8 mouse cellular contexts compared by ENCODE assay signal in the genomic region with DNA sequence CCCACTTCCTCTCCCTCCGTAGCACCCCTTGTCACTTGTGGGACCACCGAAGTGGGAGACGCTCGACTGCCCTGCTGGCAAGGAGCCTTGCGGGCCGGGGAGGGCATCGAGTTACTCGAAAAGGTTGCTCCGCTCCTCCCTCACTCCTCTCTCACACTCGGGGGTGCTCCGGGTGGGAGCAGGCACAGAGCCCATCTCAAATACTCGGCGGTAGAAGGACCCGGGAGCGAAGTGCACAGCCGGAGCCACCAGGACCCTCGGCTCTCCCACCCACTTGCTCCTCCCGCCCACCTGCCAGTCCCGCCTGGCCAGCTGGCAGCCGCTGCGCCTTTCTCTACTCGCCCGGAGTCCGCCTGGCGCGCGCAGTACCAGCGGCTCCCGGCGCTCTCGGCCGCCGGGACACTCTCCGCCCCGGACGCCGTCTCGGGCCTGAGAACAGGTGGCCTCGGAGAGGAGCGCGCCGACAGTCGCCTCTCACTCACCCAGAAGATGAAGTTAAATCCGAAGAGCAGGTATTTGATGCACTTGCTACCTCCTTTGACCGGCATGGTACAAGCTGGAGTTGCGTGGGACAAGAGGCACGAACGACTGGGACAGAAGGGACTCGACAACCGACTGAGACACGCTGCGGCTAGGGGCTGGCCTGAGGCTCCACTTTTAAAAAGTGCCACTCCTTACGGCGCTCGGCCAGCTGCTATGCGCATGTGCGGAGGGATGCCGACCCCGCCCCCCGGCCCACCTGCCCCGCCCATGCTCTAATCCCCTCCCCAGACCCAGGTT. TPM values are rescaled to one million over a fixed set of nuclear protein-coding genes. Genes with fewer than 3 reads are reported as not detected.
DNase-seq lines count a peak whose midpoint lies in the region; ATAC-seq and TF ChIP-seq lines count a peak whose summit lies in the region.

TSS of gene Cd9 (minus strand) at position 700 of the 780 bp plus-strand sequence.

- H3K4me1 ChIP-seq in embryonic facial prominence, embryonic 14.5 days (ENCODE audit: control insufficient read depth, insufficient read depth, low read length): peaks cover 38% of the 10 kb centered on the region
- peaks cover 47% of the 10 kb centered on the region for H3K4me1 ChIP-seq in heart, embryonic 10.5 days
- H3K4me1 ChIP-seq in liver, adult 2 months (ENCODE audit: control insufficient read depth, insufficient read depth, low read length): peaks cover 11% of the 10 kb centered on the region
- no peaks in the 10 kb centered on the region for H3K4me1 ChIP-seq in midbrain, postnatal 0 days (ENCODE audit: insufficient read depth, low read length)
- H3K4me1 ChIP-seq in stomach, embryonic 16.5 days (ENCODE audit: control insufficient read depth, insufficient read depth, low read length): 0 out of 2 replicates have a peak, but pooled peaks cover 5% of the 10 kb centered on the region

- no peaks in the 10 kb centered on the region for H3K36me3 ChIP-seq in embryonic facial prominence, embryonic 14.5 days (ENCODE audit: control insufficient read depth, insufficient read depth, low read length)
- no peaks in the 10 kb centered on the region for H3K36me3 ChIP-seq in heart, embryonic 10.5 days
- H3K36me3 ChIP-seq in liver, adult 2 months (ENCODE audit: control insufficient read depth, insufficient read depth, low read length): no peaks in the 10 kb centered on the region
- H3K36me3 ChIP-seq in midbrain, postnatal 0 days (ENCODE audit: insufficient read depth, low read length): no peaks in the 10 kb centered on the region
- no peaks in the 10 kb centered on the region for H3K36me3 ChIP-seq in stomach, embryonic 16.5 days (ENCODE audit: control insufficient read depth, insufficient read depth, low read length)

- H3K4me3 ChIP-seq in embryonic facial prominence, embryonic 14.5 days (ENCODE audit: low read depth, low read length): peak within 1 kb of the TSS; percentile 81
- peak within 1 kb of the TSS; percentile 78 for H3K4me3 ChIP-seq in heart, embryonic 10.5 days
- peak within 1 kb of the TSS; percentile 83 for H3K4me3 ChIP-seq in liver, adult 2 months (ENCODE audit: insufficient read depth, low read depth, low read length)
- peak within 1 kb of the TSS; percentile 53 for H3K4me3 ChIP-seq in midbrain, postnatal 0 days (ENCODE audit: low read depth, low read length)
- peak within 1 kb of the TSS; percentile 79 for H3K4me3 ChIP-seq in stomach, embryonic 16.5 days (replicated peaks; ENCODE audit: low read length)

- WGBS in embryonic facial prominence, embryonic 14.5 days: under 1% methylated on average over 51 of the region's 61 CpGs
- WGBS in heart, embryonic 10.5 days: under 1% methylated on average over 61 of the region's 61 CpGs
- WGBS in liver, adult 2 months: under 1% methylated on average over 61 of the region's 61 CpGs
- WGBS in midbrain, postnatal 0 days: under 1% methylated on average over 61 of the region's 61 CpGs
- WGBS in stomach, embryonic 16.5 days: under 1% methylated on average over 61 of the region's 61 CpGs

- H3K9ac ChIP-seq in embryonic facial prominence, embryonic 14.5 days (ENCODE audit: low read depth, low read length): peak within 1 kb of the TSS; percentile 84
- H3K9ac ChIP-seq in liver, adult 2 months (ENCODE audit: low read depth, low read length): peak within 1 kb of the TSS; percentile 82
- H3K9ac ChIP-seq in midbrain, postnatal 0 days (replicated peaks; ENCODE audit: low read length, poor library complexity, severe bottlenecking): peak within 1 kb of the TSS; percentile 44
- H3K9ac ChIP-seq in stomach, embryonic 16.5 days (ENCODE audit: low read length): peak within 1 kb of the TSS; percentile 89

- TF ChIP-seq POLR2A in liver, adult 2 months (IDR thresholded peaks at IDR 0.05; ENCODE audit: extremely low read depth, insufficient read depth, low read length): peak; percentile 51; the same call in 1 of the 2 replicates

- peak; percentile 5 for DNase-seq in spleen, adult 12 weeks (ENCODE audit: low spot score)
- DNase-seq in spleen, postnatal 14 days (ENCODE audit: low spot score in 2 of 2): no peak
- peak; percentile 87 for DNase-seq in embryonic facial prominence, embryonic 14.5 days (ENCODE audit: low spot score)
- peak; percentile 90 for DNase-seq in heart, embryonic 10.5 days (ENCODE audit: low spot score)
- peak; percentile 67 for DNase-seq in kidney, adult 9 months
- peak; percentile 48 for DNase-seq in liver, adult 2 months (ENCODE audit: extremely low read depth, low read depth, low spot score)
- peak; percentile 71 for DNase-seq in midbrain, postnatal 0 days (ENCODE audit: low spot score)

- H3K79me2 ChIP-seq in liver, adult 2 months (ENCODE audit: control insufficient read depth, insufficient read depth, low read length): peaks cover 14% of the 10 kb centered on the region; the same call in 1 of the 2 replicates

- no peaks in the 10 kb centered on the region for H3K27me3 ChIP-seq in embryonic facial prominence, embryonic 14.5 days (replicated peaks; ENCODE audit: control insufficient read depth, insufficient read depth, low read length)
- peaks cover 54% of the 10 kb centered on the region for H3K27me3 ChIP-seq in heart, embryonic 10.5 days (ENCODE audit: insufficient read depth, poor library complexity, severe bottlenecking)
- no peaks in the 10 kb centered on the region for H3K27me3 ChIP-seq in liver, adult 2 months (ENCODE audit: control insufficient read depth, insufficient read depth, low read length)
- peaks cover 10% of the 10 kb centered on the region; the same call in 1 of the 2 replicates for H3K27me3 ChIP-seq in midbrain, postnatal 0 days (ENCODE audit: insufficient read depth, low read length)
- H3K27me3 ChIP-seq in stomach, embryonic 16.5 days (ENCODE audit: control insufficient read depth, insufficient read depth, low read length): no peaks in the 10 kb centered on the region

- no peaks in the 10 kb centered on the region for H3K9me3 ChIP-seq in embryonic facial prominence, embryonic 14.5 days (ENCODE audit: control insufficient read depth, low read length)
- H3K9me3 ChIP-seq in heart, embryonic 10.5 days: no peaks in the 10 kb centered on the region
- no peaks in the 10 kb centered on the region for H3K9me3 ChIP-seq in midbrain, postnatal 0 days (ENCODE audit: low read length)
- H3K9me3 ChIP-seq in stomach, embryonic 16.5 days (replicated peaks; ENCODE audit: control insufficient read depth, low read length): no peaks in the 10 kb centered on the region

- peak; percentile 89 for ATAC-seq in embryonic facial prominence, embryonic 14.5 days (ENCODE audit: low read depth)
- ATAC-seq in midbrain, postnatal 0 days (ENCODE audit: low FRiP score): peak; percentile 72
- ATAC-seq in stomach, embryonic 16.5 days (ENCODE audit: insufficient read depth, low FRiP score): peak; percentile 86

- H3K27ac ChIP-seq in embryonic facial prominence, embryonic 14.5 days (replicated peaks; ENCODE audit: low read depth, low read length): peak within 1 kb of the TSS; percentile 85
- peak within 1 kb of the TSS; percentile 86 for H3K27ac ChIP-seq in heart, embryonic 10.5 days
- peak within 1 kb of the TSS; percentile 67 for H3K27ac ChIP-seq in liver, adult 2 months (replicated peaks; ENCODE audit: insufficient read depth, low read depth, low read length)
- no peak within 1 kb of the TSS; the same call in 1 of the 2 replicates for H3K27ac ChIP-seq in midbrain, postnatal 0 days (ENCODE audit: low read depth, low read length)
- peak within 1 kb of the TSS; percentile 91 for H3K27ac ChIP-seq in stomach, embryonic 16.5 days (ENCODE audit: low read length)

- TF ChIP-seq CTCF in liver, adult 2 months (IDR thresholded peaks at IDR 0.05; ENCODE audit: low read depth, low read length): no peak
- no peak for TF ChIP-seq CTCF in midbrain, postnatal 0 days (IDR thresholded peaks at IDR 0.05)

- H3K4me2 ChIP-seq in embryonic facial prominence, embryonic 14.5 days (ENCODE audit: low read depth, low read length): peak within 1 kb of the TSS; percentile 88
- H3K4me2 ChIP-seq in midbrain, postnatal 0 days (ENCODE audit: low read depth, low read length, poor library complexity, severe bottlenecking): peak within 1 kb of the TSS; percentile 98
- H3K4me2 ChIP-seq in stomach, embryonic 16.5 days (ENCODE audit: low read depth, low read length): peak within 1 kb of the TSS; percentile 67

RNA-seq across cellular contexts. Expression of gene Cd9, which starts in this region (rescaled TPM):
- 241 and 245 TPM in 2 replicates for polyA plus RNA-seq in embryonic facial prominence, embryonic 14.5 days (2014; fragmentation: Nextera tagmentation; extraction: Ambion mirVana)
- 70.2 and 73.2 TPM in 2 replicates for polyA plus RNA-seq in heart, embryonic 10.5 days (2016; fragmentation: Nextera tagmentation; extraction: Ambion mirVana)
- 17.4 and 19.1 TPM in 2 replicates for total RNA-seq in liver, adult 2 months (2014; rRNA removed)
- polyA plus RNA-seq in liver, adult 2 months (2012; rRNA removed): 17.9 and 33.7 TPM in 2 replicates
- 40.3 and 49.1 TPM in 2 replicates for total RNA-seq in midbrain, postnatal 0 days (2014; rRNA removed)
- 105 and 118 TPM in 2 replicates for polyA plus RNA-seq in midbrain, postnatal 0 days (2015; fragmentation: Nextera tagmentation; extraction: Ambion mirVana)
- polyA plus RNA-seq in stomach, embryonic 16.5 days (2015; fragmentation: Nextera tagmentation; extraction: Ambion mirVana): 452 and 514 TPM in 2 replicates

Comparison
In these comparisons a context has a peak if more than half of its experiments do, and no peak if none do; other contexts are left out.
1. DNase-seq: peak in spleen, adult 12 weeks (single experiment), embryonic facial prominence, embryonic 14.5 days (single experiment), heart, embryonic 10.5 days (single experiment), kidney, adult 9 months (single experiment), liver, adult 2 months (single experiment) and midbrain, postnatal 0 days (single experiment); none in spleen, postnatal 14 days (0 of 2).
2. Peak in every context shown above with its lines, with median percentiles within 50 percentile points of each other: ATAC-seq, H3K4me2 ChIP-seq, H3K4me3 ChIP-seq and H3K9ac ChIP-seq.